Mouse (Mus musculus): Measurements from ENCODE around the gene Polr2l. TPM values are rescaled to one million over a fixed set of nuclear protein-coding genes. Genes with fewer than 3 reads are reported as not detected.

The Polr2l gene
- polyA plus RNA-seq, 1 experiment = 12.1 TPM

DNA sequence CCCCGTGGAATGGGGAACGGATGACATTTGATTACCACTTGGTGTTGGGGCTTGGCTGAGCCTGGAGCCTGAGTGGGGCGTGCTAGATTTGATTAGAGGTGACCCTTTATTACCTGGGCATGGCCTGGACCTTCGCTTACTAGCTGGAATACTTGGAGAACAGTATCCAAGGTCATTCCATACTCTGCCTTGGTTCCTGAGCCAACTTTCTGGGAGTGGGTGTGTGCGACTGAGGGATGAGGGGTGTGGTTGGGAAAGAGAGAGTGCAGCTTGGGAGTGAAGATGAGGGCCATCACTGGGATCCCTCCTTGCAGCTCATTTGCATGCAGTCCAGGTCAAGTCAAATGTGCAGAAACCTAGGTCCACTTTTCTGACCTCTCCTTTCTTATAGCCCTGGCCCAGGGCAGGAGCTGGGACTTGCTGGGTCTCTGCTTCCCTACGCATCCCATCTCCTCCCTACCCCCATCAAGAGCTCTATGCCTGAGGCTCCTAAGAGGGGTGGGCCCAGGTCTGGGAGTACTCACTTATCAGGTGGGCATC is 8.3 kb upstream of the Polr2l start:
- Histone ChIP-seq H3K36me3 (ENCODE audit: control insufficient read depth, insufficient read depth, low read length, poor library complexity, severe bottlenecking) (no peaks in the 10 kb centered on the region), H3K27me3 (ENCODE audit: control insufficient read depth, insufficient read depth, low read length, poor library complexity, severe bottlenecking) (no peaks in the 10 kb centered on the region), H3K9ac (ENCODE audit: low read depth, poor library complexity, severe bottlenecking) (no peak overlapping the region), H3K9me3 (replicated peaks; ENCODE audit: control insufficient read depth, insufficient read depth, low read length, poor library complexity, severe bottlenecking) (no peaks in the 10 kb centered on the region), H3K27ac (ENCODE audit: insufficient read depth, low read length) (no peak overlapping the region), H3K4me3 (ENCODE audit: low read depth, low read length) (no peak overlapping the region), H3K4me1 (ENCODE audit: control insufficient read depth, insufficient read depth, low read length) (peaks cover 5% of the 10 kb centered on the region)
- TF ChIP-seq EP300 (IDR thresholded peaks at IDR 0.05; ENCODE audit: insufficient read depth, low read depth, low read length) (no peak), CTCF (IDR thresholded peaks at IDR 0.05; ENCODE audit: low read depth, low read length) (no peak), POLR2A (IDR thresholded peaks at IDR 0.05; ENCODE audit: insufficient read depth, low read length) (no peak)

DNA sequence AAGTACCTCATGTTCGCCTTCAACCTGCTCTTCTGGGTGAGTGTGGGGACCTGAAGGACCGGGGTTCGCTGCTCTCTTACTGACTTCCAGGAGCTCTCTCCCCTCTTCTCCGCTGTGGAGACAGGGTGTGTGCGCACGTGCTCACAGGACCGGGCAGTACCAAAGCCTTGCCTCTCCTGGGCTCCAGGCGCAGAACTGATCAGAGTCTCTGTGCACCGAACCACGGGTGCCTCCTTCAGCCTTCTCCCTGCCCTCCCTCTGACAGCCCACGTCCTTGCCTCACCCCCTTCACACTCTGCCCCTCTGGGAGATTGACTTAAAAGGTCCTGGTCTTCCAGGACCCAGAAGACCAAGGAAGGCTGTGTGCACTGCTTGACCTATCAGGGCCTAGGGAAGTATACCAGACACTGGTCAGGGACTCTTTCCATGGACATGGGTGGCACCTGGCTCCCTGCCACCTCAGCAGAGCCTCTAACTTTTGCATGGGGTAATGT is 7.6 kb upstream of the Polr2l start:
- H3K27me3 ChIP-seq (ENCODE audit: control insufficient read depth, insufficient read depth, low read length, poor library complexity, severe bottlenecking) = no peaks in the 10 kb centered on the region
- H3K9me3 ChIP-seq (replicated peaks; ENCODE audit: control insufficient read depth, insufficient read depth, low read length, poor library complexity, severe bottlenecking) = no peaks in the 10 kb centered on the region
- H3K36me3 ChIP-seq (ENCODE audit: control insufficient read depth, insufficient read depth, low read length, poor library complexity, severe bottlenecking) = no peaks in the 10 kb centered on the region
- H3K27ac ChIP-seq (ENCODE audit: insufficient read depth, low read length) = no peak overlapping the region
- H3K9ac ChIP-seq (ENCODE audit: low read depth, poor library complexity, severe bottlenecking) = peak overlapping the region; percentile 67
- TF ChIP-seq EP300 (IDR thresholded peaks at IDR 0.05; ENCODE audit: insufficient read depth, low read depth, low read length) (no peak), POLR2A (IDR thresholded peaks at IDR 0.05; ENCODE audit: insufficient read depth, low read length) (no peak), CTCF (IDR thresholded peaks at IDR 0.05; ENCODE audit: low read depth, low read length) (no peak)
- H3K4me3 ChIP-seq (ENCODE audit: low read depth, low read length) = peak overlapping the region; percentile 74
- peaks cover 5% of the 10 kb centered on the region for H3K4me1 ChIP-seq (ENCODE audit: control insufficient read depth, insufficient read depth, low read length)

DNA sequence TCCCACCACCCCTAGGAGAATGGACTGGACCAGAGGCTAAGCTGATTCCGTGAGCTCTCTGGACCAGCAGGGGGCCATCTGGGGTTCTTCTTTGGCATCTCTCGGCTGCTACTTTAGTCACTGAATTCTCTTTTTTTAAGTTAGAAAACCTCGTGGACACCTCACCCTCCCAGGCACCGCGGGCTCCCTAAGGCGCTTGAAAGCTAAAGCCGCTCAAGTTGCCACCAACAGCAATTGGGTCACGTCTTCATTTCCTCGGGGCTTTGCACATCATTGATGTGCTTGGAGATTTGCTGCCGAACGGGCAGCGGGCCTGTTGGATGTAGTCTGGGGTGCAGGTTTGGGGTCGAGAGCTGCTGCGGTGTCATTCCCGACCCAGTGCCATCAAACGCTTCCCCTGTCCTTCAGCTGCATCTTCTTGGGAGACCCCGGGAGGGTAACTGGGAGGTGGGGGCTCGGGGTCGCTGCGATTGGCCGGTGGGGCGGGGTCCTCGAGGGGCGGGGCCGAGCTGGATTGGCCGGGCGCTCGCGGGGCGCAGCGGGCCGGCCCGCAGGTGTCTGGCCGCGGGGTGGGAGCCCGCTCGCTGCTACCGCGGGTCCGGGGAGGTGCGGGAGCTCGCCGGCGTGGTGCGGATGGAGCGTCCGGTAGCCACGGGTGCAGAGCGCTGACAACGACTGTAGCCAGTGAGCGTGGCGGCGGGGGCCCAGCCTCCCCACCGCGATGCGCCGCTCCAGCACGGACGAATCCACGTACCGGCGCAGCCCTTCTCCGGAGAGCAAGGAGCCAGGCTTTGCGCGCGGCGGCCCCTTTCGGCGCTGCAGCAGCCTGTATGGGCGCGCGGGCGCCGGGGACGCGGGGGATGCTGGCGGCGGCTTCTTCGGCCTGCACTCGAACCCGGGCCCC is 6.8 kb upstream of the Polr2l start:
- peaks cover 5% of the 10 kb centered on the region for H3K4me1 ChIP-seq (ENCODE audit: control insufficient read depth, insufficient read depth, low read length)
- no peaks in the 10 kb centered on the region for H3K27me3 ChIP-seq (ENCODE audit: control insufficient read depth, insufficient read depth, low read length, poor library complexity, severe bottlenecking)
- no peak overlapping the region for H3K27ac ChIP-seq (ENCODE audit: insufficient read depth, low read length)
- H3K9ac ChIP-seq (ENCODE audit: low read depth, poor library complexity, severe bottlenecking) = peak overlapping the region; percentile 67
- H3K9me3 ChIP-seq (replicated peaks; ENCODE audit: control insufficient read depth, insufficient read depth, low read length, poor library complexity, severe bottlenecking) = no peaks in the 10 kb centered on the region
- TF ChIP-seq EP300 (IDR thresholded peaks at IDR 0.05; ENCODE audit: insufficient read depth, low read depth, low read length) (no peak), POLR2A (IDR thresholded peaks at IDR 0.05; ENCODE audit: insufficient read depth, low read length) (peak; percentile 53), CTCF (IDR thresholded peaks at IDR 0.05; ENCODE audit: low read depth, low read length) (peak; percentile 2)
- no peaks in the 10 kb centered on the region for H3K36me3 ChIP-seq (ENCODE audit: control insufficient read depth, insufficient read depth, low read length, poor library complexity, severe bottlenecking)
- H3K4me3 ChIP-seq (ENCODE audit: low read depth, low read length) = peak overlapping the region; percentile 74

DNA sequence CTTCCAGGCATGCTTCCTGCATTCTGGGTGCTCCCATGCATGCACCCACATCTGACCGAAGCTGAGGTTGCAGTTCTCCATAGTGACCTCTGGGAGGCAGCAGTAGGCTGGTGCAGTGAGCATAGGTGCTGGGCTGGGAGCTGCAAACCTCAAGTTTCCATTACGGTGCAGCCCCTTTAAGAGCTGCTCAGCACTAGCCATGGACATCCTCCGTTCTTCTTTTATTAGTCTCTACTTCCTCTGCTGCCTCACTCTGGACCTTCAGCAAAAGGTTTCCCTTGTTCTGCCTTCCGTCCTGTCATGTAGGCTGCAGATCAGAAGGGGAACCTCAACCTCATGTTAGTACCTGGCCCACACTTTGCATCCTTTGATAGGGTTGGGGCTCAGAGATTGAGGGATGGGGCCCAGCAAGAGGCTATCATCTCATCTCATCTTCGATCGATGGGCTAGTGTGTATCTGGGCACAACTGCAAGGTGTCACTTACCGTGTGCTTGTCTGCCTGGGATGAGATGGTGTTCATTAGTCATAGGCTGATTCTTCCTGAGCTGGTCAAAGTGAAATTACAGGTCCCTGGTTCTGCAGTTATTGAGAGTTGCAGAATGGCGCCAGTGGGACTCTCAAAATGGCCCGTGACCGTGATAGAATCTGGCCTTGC is 6.0 kb upstream of the Polr2l start:
- peaks cover 5% of the 10 kb centered on the region for H3K4me1 ChIP-seq (ENCODE audit: control insufficient read depth, insufficient read depth, low read length)
- TF ChIP-seq CTCF (IDR thresholded peaks at IDR 0.05; ENCODE audit: low read depth, low read length) (peak; percentile 96), POLR2A (IDR thresholded peaks at IDR 0.05; ENCODE audit: insufficient read depth, low read length) (no peak)
- peak overlapping the region; percentile 56; the same call in 1 of the 2 replicates for H3K4me3 ChIP-seq (ENCODE audit: low read depth, low read length)
- no peaks in the 10 kb centered on the region for H3K36me3 ChIP-seq (ENCODE audit: control insufficient read depth, insufficient read depth, low read length, poor library complexity, severe bottlenecking)
- no peak overlapping the region for H3K27ac ChIP-seq (ENCODE audit: insufficient read depth, low read length)
- no peaks in the 10 kb centered on the region for H3K9me3 ChIP-seq (replicated peaks; ENCODE audit: control insufficient read depth, insufficient read depth, low read length, poor library complexity, severe bottlenecking)
- no peak overlapping the region for H3K9ac ChIP-seq (ENCODE audit: low read depth, poor library complexity, severe bottlenecking)
- H3K27me3 ChIP-seq (ENCODE audit: control insufficient read depth, insufficient read depth, low read length, poor library complexity, severe bottlenecking) = no peaks in the 10 kb centered on the region

DNA sequence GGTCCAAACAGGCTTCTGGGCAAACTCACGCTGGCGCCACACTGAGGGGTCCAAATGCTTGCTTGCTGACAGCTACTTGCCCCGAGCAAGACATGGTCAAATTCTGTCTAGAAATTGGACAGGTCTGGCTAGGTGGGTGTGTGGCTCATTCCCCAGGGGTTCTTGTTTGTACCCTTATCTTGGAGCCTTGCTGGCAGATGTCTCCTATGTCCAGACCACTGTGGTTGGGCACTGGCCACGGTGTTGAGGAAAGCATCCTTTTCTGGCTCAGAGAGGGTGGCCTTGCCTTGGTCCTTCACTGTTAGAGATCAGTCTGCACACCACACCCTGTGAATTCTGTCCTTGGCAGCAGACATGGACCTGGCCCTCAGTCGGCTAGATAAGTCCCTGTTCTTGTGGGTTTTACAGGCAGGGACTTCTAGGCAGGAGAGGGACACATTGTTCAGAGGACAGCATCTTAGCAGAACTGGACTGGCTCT is 3.4 kb upstream of the Polr2l start:
- Histone ChIP-seq H3K9ac (ENCODE audit: low read depth, poor library complexity, severe bottlenecking) (no peak overlapping the region), H3K4me3 (ENCODE audit: low read depth, low read length) (no peak overlapping the region), H3K9me3 (replicated peaks; ENCODE audit: control insufficient read depth, insufficient read depth, low read length, poor library complexity, severe bottlenecking) (no peaks in the 10 kb centered on the region), H3K36me3 (ENCODE audit: control insufficient read depth, insufficient read depth, low read length, poor library complexity, severe bottlenecking) (no peaks in the 10 kb centered on the region), H3K27ac (ENCODE audit: insufficient read depth, low read length) (no peak overlapping the region), H3K27me3 (ENCODE audit: control insufficient read depth, insufficient read depth, low read length, poor library complexity, severe bottlenecking) (no peaks in the 10 kb centered on the region), H3K4me1 (ENCODE audit: control insufficient read depth, insufficient read depth, low read length) (peaks cover 2% of the 10 kb centered on the region)
- TF ChIP-seq EP300 (IDR thresholded peaks at IDR 0.05; ENCODE audit: insufficient read depth, low read depth, low read length) = no peak
- TF ChIP-seq POLR2A (IDR thresholded peaks at IDR 0.05; ENCODE audit: insufficient read depth, low read length) = no peak
- TF ChIP-seq CTCF (IDR thresholded peaks at IDR 0.05; ENCODE audit: low read depth, low read length) = no peak

Measured in ES-Bruce4 (cell line).